19 mouse cellular contexts compared by ENCODE assay signal in genomic region chr3:116859752-116860151, GRCm38 (mm10). TPM values are rescaled to one million over a fixed set of nuclear protein-coding genes. Genes with fewer than 3 reads are reported as not detected.
DNase-seq lines count a peak whose midpoint lies in the region; ATAC-seq and TF ChIP-seq lines count a peak whose summit lies in the region.
"Had no signal": no experiment of that assay in that cellular context is flagged by ENCODE, and none has a peak within 500 bp of the region (broad histone marks: within the 10 kb centered on the region; RNA-seq: fewer than 3 reads in every experiment).

No protein-coding gene starts in this region.

- 0 out of 2 replicates have a peak overlapping the region, but pooled peaks have one; percentile 36 for H3K27ac ChIP-seq in heart, embryonic 10.5 days
- H3K27ac ChIP-seq in CH12.LX (ENCODE audit: insufficient read depth, low read depth): no peak overlapping the region
- peak overlapping the region; percentile 9 for H3K27ac ChIP-seq in bone marrow macrophage, adult 2 months (ENCODE audit: insufficient read depth, low read depth, low read length)
- peak overlapping the region; percentile 96 for H3K27ac ChIP-seq in liver, embryonic 15.5 days (replicated peaks)
- H3K27ac ChIP-seq: embryonic facial prominence, embryonic 10.5 days; hindbrain, embryonic 14.5 days; kidney, postnatal 0 days; midbrain, embryonic 12.5 days; neural tube, embryonic 15.5 days had no signal

- ATAC-seq in liver, embryonic 15.5 days (ENCODE audit: insufficient read depth): peak; percentile 62
- ATAC-seq: forebrain, postnatal 0 days had no signal

- no peak for TF ChIP-seq CTCF in CH12.LX (conservative IDR thresholded peaks at IDR 0.05 in 1 of 2, IDR thresholded peaks at IDR 0.05 in 1 of 2; ENCODE audit: low read depth in 2 of 2, low read length in 2 of 2)
- no peak for TF ChIP-seq CTCF in bone marrow macrophage, adult 2 months (IDR thresholded peaks at IDR 0.05; ENCODE audit: low read depth, low read length)

- H3K79me2 ChIP-seq in CH12.LX (replicated peaks; ENCODE audit: control insufficient read depth, extremely low read depth, insufficient read depth, poor library complexity, severe bottlenecking): no peaks in the 10 kb centered on the region

- DNase-seq in heart, embryonic 10.5 days (ENCODE audit: low spot score): no peak
- DNase-seq in heart, postnatal 10 days: no peak
- DNase-seq in CH12.LX (ENCODE audit: extremely low read depth): no peak
- no peak for DNase-seq in layer of hippocampus, adult 8-10 months (ENCODE audit: low spot score in 2 of 2)
- no peak for DNase-seq in kidney, postnatal 25 days
- DNase-seq in natural killer cell, adult 2 months (ENCODE audit: low spot score in 2 of 2): no peak
- DNase-seq: adrenal gland, postnatal 14 days; cerebellum, adult 18-20 months; forebrain, postnatal 0 days; heart, postnatal 14 days; kidney, adult 11 months; thymus, postnatal 4 days had no signal

- H3K4me1 ChIP-seq in heart, embryonic 10.5 days: no peaks in the 10 kb centered on the region
- peaks cover 2 to 31% of the 10 kb centered on the region in 2 experiments; a peak in 2 of 4 replicates for H3K4me1 ChIP-seq in CH12.LX (ENCODE audit: control insufficient read depth in 1 of 2, insufficient read depth in 2 of 2)
- peaks cover 46% of the 10 kb centered on the region for H3K4me1 ChIP-seq in bone marrow macrophage, adult 2 months (ENCODE audit: control insufficient read depth, insufficient read depth, low read length)
- peaks cover 77% of the 10 kb centered on the region for H3K4me1 ChIP-seq in liver, embryonic 15.5 days (replicated peaks)

- H3K36me3 ChIP-seq in heart, embryonic 10.5 days: no peaks in the 10 kb centered on the region
- H3K36me3 ChIP-seq in CH12.LX (replicated peaks in 1 of 2; ENCODE audit: control insufficient read depth in 1 of 2, insufficient read depth in 1 of 2, low read length in 1 of 2): no peaks in the 10 kb centered on the region
- no peaks in the 10 kb centered on the region for H3K36me3 ChIP-seq in liver, embryonic 15.5 days (replicated peaks)
- H3K36me3 ChIP-seq: embryonic facial prominence, embryonic 10.5 days; midbrain, embryonic 12.5 days; neural tube, embryonic 15.5 days had no signal

- TF ChIP-seq RAD21 in CH12.LX (IDR thresholded peaks at IDR 0.05; ENCODE audit: low read depth, low read length): no peak

- H3K27me3 ChIP-seq in heart, embryonic 10.5 days (ENCODE audit: insufficient read depth, poor library complexity, severe bottlenecking): no peaks in the 10 kb centered on the region
- no peaks in the 10 kb centered on the region for H3K27me3 ChIP-seq in CH12.LX (replicated peaks)
- no peaks in the 10 kb centered on the region for H3K27me3 ChIP-seq in liver, embryonic 15.5 days
- H3K27me3 ChIP-seq: midbrain, embryonic 12.5 days; neural tube, embryonic 15.5 days had no signal

- 71% methylated on average over 5 of the region's 5 CpGs for WGBS in heart, embryonic 10.5 days
- 17% methylated on average over 5 of the region's 5 CpGs for WGBS in liver, embryonic 15.5 days (ENCODE audit: insufficient replicate concordance)

- dilution Hi-C loops in CH12.LX (cut with MboI; ENCODE audit: extremely low pct_ligation_motif_present, extremely low pct_unique_long_range_greater_than_20kb, low sequenced_read_pairs): no loop called here

- no peak overlapping the region for H3K9ac ChIP-seq in CH12.LX (ENCODE audit: insufficient read depth, low read depth)
- peak overlapping the region; percentile 57 for H3K9ac ChIP-seq in liver, embryonic 15.5 days
- H3K9ac ChIP-seq: forebrain, postnatal 0 days; hindbrain, embryonic 14.5 days; midbrain, embryonic 12.5 days; neural tube, embryonic 15.5 days had no signal

- H3K9me3 ChIP-seq in heart, embryonic 10.5 days: no peaks in the 10 kb centered on the region
- no peaks in the 10 kb centered on the region for H3K9me3 ChIP-seq in CH12.LX (replicated peaks; ENCODE audit: low read length)
- no peaks in the 10 kb centered on the region for H3K9me3 ChIP-seq in liver, embryonic 15.5 days (replicated peaks)
- H3K9me3 ChIP-seq: embryonic facial prominence, embryonic 10.5 days; midbrain, embryonic 12.5 days; neural tube, embryonic 15.5 days had no signal

- intact Hi-C loops in heart, postnatal 10 days (cut with DNase I): no loop called here

- TF ChIP-seq EP300 in CH12.LX (IDR thresholded peaks at IDR 0.05; ENCODE audit: low read length): no peak

- peak overlapping the region; percentile 82 for H3K4me2 ChIP-seq in CH12.LX (ENCODE audit: insufficient read depth, low read depth, poor library complexity, severe bottlenecking)
- H3K4me2 ChIP-seq in liver, embryonic 15.5 days: peak overlapping the region; percentile 90
- H3K4me2 ChIP-seq: hindbrain, embryonic 14.5 days; midbrain, embryonic 12.5 days; neural tube, embryonic 15.5 days had no signal

- in situ Hi-C loops in CH12.LX (cut with MboI; ENCODE audit: low pct_ligation_motif_present, low pct_unique_long_range_greater_than_20kb, low sequenced_read_pairs): no loop called here

- peak overlapping the region; percentile 9; the same call in 1 of the 2 replicates for H3K4me3 ChIP-seq in heart, embryonic 10.5 days
- no peak overlapping the region for H3K4me3 ChIP-seq in CH12.LX (replicated peaks in 1 of 3; ENCODE audit: low read depth in 2 of 3, low read length in 2 of 3, poor library complexity in 1 of 3)
- no peak overlapping the region for H3K4me3 ChIP-seq in bone marrow macrophage, adult 2 months (ENCODE audit: insufficient read depth, low read length)
- H3K4me3 ChIP-seq in liver, embryonic 15.5 days (replicated peaks): peak overlapping the region; percentile 77
- H3K4me3 ChIP-seq: embryonic facial prominence, embryonic 10.5 days; midbrain, embryonic 12.5 days; neural tube, embryonic 15.5 days had no signal

- no peak for TF ChIP-seq POLR2A in CH12.LX (IDR thresholded peaks at IDR 0.05; ENCODE audit: low read depth, low read length)
- no peak for TF ChIP-seq POLR2A in bone marrow macrophage, adult 2 months (IDR thresholded peaks at IDR 0.05; ENCODE audit: borderline replicate concordance, low read depth, low read length)

TF ChIP-seq in CH12.LX, 34 proteins besides CTCF, POLR2A, EP300 and RAD21:
- no peak for TF ChIP-seq CHD2 (IDR thresholded peaks at IDR 0.05; ENCODE audit: low read length)
- no peak for TF ChIP-seq TCF12 (IDR thresholded peaks at IDR 0.05; ENCODE audit: low read depth, low read length)
- no peak for TF ChIP-seq MYC (IDR thresholded peaks at IDR 0.05; ENCODE audit: low read depth, low read length)
- TF ChIP-seq ZKSCAN1 (IDR thresholded peaks at IDR 0.05; ENCODE audit: borderline replicate concordance, low read depth, low read length): no peak
- TF ChIP-seq IRF4 (IDR thresholded peaks at IDR 0.05; ENCODE audit: low read depth, low read length): no peak
- no peak for TF ChIP-seq PAX5 (IDR thresholded peaks at IDR 0.05; ENCODE audit: low read length)
- TF ChIP-seq CHD1 (IDR thresholded peaks at IDR 0.05; ENCODE audit: low read depth, low read length): no peak
- no peak for TF ChIP-seq NELFE (IDR thresholded peaks at IDR 0.05; ENCODE audit: low read depth, low read length)
- TF ChIP-seq JUND (conservative IDR thresholded peaks at IDR 0.05; ENCODE audit: low read depth, low read length): no peak
- TF ChIP-seq BHLHE40 (IDR thresholded peaks at IDR 0.05; ENCODE audit: low read depth, low read length): no peak
- no peak for TF ChIP-seq SMC3 (IDR thresholded peaks at IDR 0.05; ENCODE audit: low read depth, low read length)
- no peak for TF ChIP-seq USF1 (IDR thresholded peaks at IDR 0.05; ENCODE audit: low read depth, low read length)
- no peak for TF ChIP-seq NRF1 (IDR thresholded peaks at IDR 0.05; ENCODE audit: low read depth, low read length)
- no peak for TF ChIP-seq RCOR1 (conservative IDR thresholded peaks at IDR 0.05; ENCODE audit: low read depth, low read length)
- no peak for TF ChIP-seq E2F4 (IDR thresholded peaks at IDR 0.05; ENCODE audit: insufficient replicate concordance, low read depth, low read length)
- TF ChIP-seq SIN3A (IDR thresholded peaks at IDR 0.05; ENCODE audit: low read length): no peak
- no peak for TF ChIP-seq HCFC1 (IDR thresholded peaks at IDR 0.05; ENCODE audit: low read depth, low read length)
TF ChIP-seq in CH12.LX: peak in this region for 0.

RNA-seq across cellular contexts. Expression of gene Frrs1, which starts 0.5 kb away (rescaled TPM):
- 24.8 and 32.7 TPM in 2 replicates for polyA plus RNA-seq in heart, embryonic 10.5 days (2016; fragmentation: Nextera tagmentation; extraction: Ambion mirVana)
- 1 to 10 TPM; 6.6 to 7.7 TPM for total RNA-seq in heart, postnatal 10 days (2021)
- 12.3 and 16.5 TPM in 2 replicates for total RNA-seq in CH12.LX (2012; rRNA removed)
- 11.0 and 13.1 TPM in 2 replicates for total RNA-seq in CH12.LX (2014; rRNA removed)
- 22.5 and 34.9 TPM in 2 replicates for polyA plus RNA-seq in CH12.LX (2012; ENCODE audit: insufficient read length, low read depth)
- 74.9 and 77.9 TPM in 2 replicates for polyA plus RNA-seq in bone marrow macrophage, adult 2 months (2012; ENCODE audit: insufficient read depth, insufficient read length, missing spikeins)
- polyA plus RNA-seq in liver, embryonic 15.5 days (2015; fragmentation: Nextera tagmentation; extraction: Ambion mirVana): 38.0 and 43.0 TPM in 2 replicates
- 1 to 10 TPM in 2 of 4 experiments, under 1 TPM in 2; 0.47 to 3.0 (median 1.5) TPM for total RNA-seq in layer of hippocampus, adult 8-10 months (2022)

RNA-seq across cellular contexts. Expression of gene Agl, which starts 51.8 kb away (rescaled TPM):
- 30.7 and 47.2 TPM in 2 replicates for polyA plus RNA-seq in heart, embryonic 10.5 days (2016; fragmentation: Nextera tagmentation; extraction: Ambion mirVana)
- 100 to 1,000 TPM; 144 to 148 TPM for total RNA-seq in heart, postnatal 10 days (2021)
- total RNA-seq in CH12.LX (2012; rRNA removed): 3.2 and 4.7 TPM in 2 replicates
- 5.2 and 5.7 TPM in 2 replicates for total RNA-seq in CH12.LX (2014; rRNA removed)
- polyA plus RNA-seq in CH12.LX (2012; ENCODE audit: insufficient read length, low read depth): 5.7 and 5.8 TPM in 2 replicates
- 21.4 and 23.0 TPM in 2 replicates for polyA plus RNA-seq in bone marrow macrophage, adult 2 months (2012; ENCODE audit: insufficient read depth, insufficient read length, missing spikeins)
- 10.3 and 12.1 TPM in 2 replicates for polyA plus RNA-seq in liver, embryonic 15.5 days (2015; fragmentation: Nextera tagmentation; extraction: Ambion mirVana)
- 10 to 100 TPM; 26.4 to 27.8 (median 27.1) TPM for total RNA-seq in layer of hippocampus, adult 8-10 months (2022)

Comparison
In these comparisons a context has a peak if more than half of its experiments do, and no peak if none do; other contexts are left out.
1. H3K4me3 ChIP-seq: peak in heart, embryonic 10.5 days (single experiment) and liver, embryonic 15.5 days (single experiment); none in CH12.LX (0 of 3) and bone marrow macrophage, adult 2 months (single experiment).